Mouse (Mus musculus) kidney, adult 8-10 months (tissue): Measurements from ENCODE around the gene Fam168b.
A peak's percentile ranks its signal among the peaks of the same experiment; 100 is the strongest.

Experiments used
- DNase-seq, 2 experiments: peaks; one replicate each; pipeline ENCODE4 v3.0.0; 2022

Gene Fam168b

GRCm38 (mm10) chr1:34811581-34811980, 31.3 kb downstream of the Fam168b start:
- no peak for DNase-seq

DNA sequence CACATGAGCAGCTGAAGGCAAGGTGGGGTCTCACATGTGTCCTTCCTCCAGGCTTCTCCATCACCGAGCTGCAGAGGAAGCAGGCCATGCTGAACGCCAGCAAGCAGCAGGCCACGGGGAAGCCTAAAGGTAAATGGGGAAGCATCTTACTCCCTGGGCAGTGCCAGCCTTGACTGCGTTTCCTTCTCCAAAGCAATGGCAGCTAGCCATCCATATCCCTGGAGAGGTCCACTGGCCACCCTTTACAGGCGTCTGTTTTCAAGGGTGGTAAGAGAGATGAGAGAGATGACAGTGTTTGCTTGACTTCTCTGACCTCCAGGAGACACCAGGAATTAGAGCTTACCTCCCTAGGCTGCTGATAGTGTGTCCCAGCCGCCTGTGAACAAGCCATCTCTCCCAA, 31.8 kb downstream of the Fam168b start:
- no peak for DNase-seq

- DNase-seq, result no peak
Observed at GRCm38 (mm10) chr1:34810293-34810692, 32.6 kb downstream of the Fam168b start.

- peak; percentile 25 to 46 for DNase-seq
Observed at GRCm38 (mm10) chr1:34808445-34808844, 34.4 kb downstream of the Fam168b start.

DNA sequence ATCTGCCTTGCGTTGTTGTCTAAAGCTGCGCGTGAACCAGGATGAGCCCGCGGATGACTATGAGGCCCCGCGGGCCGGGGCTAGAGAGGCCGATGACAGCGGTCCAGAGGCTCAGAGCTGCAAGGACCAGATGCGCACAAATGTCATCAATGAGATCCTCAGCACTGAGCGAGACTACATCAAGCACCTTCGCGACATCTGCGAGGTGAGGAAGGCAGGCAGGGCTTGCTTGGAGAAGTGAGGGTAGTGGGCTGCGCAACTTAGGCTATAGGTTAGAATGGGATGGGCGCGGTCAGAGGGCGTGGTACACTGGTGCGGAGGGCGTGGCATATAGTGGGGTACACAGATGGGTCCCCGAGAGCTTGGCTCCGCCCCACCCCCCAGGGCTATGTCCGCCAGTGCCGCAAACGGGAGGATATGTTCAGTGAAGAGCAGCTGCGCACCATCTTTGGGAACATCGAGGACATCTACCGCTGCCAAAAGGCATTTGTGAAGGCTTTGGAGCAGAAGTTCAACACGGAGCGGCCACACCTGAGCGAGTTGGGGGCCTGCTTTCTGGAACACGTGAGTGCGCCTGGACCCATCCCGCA, 36.8 kb downstream of the Fam168b start:
- no peak for DNase-seq

GRCm38 (mm10) chr1:34804863-34805262, 38.0 kb downstream of the Fam168b start:
- no peak for DNase-seq

DNA sequence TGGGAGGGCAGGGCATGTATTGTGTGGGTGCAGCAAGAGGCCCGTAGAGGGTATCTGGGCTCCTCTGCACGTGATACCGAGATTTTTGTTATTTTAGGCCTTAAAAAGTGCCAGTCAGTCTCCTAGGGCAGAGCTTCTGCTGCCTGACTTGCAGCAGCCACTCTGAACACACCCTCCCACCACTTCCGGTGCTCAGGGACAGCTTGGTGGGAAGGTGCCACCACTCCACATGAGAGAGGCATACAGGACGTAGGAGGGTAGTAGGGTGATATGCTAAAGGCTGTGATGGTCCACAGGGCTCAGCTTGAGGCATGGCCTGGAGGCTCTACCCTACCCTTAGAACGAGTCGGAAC, 40.6 kb downstream of the Fam168b start:
- DNase-seq, result no peak

DNA sequence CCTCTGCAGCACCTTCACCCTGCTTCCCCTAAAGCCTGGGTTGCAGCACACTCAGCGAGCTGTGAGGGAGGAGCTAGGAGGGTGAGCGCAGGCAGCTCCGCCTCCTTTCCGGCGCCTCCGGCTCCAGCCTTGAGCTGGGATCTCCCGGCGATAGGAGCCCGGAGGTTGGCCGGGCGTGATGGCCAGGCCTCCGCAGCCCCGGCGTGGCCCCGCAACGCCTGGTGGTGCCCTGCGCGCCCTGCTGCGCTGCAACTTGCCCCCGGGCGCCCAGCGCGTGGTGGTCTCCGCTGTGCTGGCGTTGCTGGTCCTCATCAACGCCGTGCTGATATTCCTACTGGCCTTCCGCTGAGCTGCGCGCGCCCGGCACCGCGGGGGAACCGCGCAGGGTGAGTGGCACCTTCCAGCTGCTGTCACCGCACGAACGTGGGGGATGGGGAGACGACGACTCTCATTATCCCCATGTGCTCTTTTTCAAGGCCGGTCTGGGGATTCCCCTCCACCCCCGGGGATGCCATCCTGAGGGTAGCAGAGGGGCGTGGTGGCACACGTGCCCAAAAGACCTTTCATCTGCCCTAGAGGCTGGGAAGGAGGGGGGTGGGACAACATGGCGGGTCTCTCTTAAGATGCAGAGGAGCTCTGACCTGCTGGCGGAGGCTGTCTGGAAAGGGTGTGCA, 41.1 kb downstream of the Fam168b start:
- DNase-seq, result peak; percentile 44 to 58

DNA sequence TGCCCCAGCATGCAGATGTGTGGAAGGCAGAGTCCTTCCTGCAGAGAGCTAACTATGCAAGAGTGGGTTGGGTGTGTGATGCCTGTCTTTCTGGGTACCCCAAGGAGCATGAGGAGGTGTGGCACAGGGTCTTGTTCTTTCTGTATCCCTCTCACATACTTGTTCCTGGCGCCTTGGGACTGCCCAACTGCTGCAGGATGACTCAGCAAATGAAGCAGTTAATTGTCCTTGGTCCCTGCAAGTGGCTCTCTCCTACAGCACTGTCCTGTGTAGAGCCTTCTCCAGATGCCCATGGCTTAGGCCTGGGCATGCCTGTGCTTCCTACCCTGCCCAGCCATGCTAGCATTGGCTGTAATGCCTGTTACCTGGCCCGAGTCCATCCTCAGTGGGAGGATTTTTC, 43.7 kb downstream of the Fam168b start:
- no peak for DNase-seq

DNA sequence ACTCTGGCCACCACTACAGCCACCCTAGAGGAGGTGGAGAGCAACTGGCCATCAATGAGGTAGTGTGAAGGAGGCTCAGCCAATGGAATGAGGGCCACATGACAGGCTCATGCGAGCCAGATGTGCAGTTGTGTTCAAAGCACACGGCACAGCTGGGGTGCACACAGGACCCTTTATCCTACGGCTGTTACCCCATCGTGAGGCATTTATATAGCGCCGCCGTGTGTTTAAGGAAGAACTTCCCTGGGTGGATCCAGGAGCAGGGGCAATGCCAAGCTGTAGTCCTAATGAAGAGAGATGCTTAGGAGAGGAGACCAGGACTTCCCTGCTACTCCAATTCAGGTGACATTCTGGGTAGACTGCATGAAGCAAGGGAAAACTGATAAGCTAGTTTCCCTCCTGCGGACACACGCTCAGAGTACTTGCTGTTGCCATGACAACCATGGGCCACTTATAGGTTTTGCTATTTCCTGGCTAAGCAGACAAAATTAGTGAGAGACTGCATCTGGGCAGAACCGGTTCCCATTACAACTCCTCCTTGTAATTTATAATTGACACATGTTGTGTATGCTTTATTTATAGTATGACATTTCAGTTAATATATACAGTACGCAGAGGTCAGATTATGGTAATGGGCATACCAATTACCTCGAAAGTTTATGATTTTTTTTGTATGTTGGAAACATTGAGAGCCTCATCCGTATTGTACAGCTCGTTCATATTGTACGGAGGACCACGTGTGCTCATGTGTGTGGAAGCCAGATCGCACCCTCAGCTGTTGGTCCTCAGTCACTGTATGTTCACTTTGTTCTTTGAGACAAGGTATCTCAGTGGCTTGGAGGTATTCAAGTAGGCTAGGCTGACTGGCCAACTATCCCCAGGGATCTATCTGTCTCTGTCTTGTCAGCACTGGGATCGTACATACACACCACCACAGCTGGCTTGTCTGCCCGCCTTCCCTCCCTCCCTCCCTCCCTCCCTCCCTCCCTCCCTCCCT, 49.3 kb downstream of the Fam168b start:
- no peak for DNase-seq

DNA sequence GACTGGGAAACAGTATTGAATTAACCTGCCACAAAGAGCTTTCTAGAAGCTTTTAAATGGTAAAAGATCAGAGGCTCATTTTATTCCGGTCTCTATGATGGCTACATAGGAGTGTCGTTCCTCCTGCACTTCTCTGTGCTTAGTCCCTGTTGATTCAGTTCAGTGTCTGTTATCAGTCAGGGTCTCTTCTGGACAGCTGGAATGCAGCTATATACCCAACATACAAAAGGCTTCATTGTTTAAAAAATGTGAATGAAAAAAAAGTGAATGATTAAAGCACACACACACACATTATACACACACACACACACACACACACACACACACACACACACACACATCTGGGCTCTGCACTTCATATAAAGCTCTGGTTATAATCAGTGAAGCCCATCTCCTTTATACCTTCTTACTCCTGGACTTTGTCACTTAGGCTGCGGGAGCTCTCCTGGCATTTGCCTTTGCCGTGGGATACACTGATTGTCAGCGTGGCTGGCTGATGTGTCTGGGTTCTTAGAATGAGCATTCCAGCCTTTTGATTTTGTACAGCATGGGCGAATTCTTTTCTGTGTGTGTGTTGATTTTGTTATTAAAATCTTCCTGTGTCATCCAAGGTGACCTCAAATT, 59.2 kb downstream of the Fam168b start:
- no peak for DNase-seq

DNA sequence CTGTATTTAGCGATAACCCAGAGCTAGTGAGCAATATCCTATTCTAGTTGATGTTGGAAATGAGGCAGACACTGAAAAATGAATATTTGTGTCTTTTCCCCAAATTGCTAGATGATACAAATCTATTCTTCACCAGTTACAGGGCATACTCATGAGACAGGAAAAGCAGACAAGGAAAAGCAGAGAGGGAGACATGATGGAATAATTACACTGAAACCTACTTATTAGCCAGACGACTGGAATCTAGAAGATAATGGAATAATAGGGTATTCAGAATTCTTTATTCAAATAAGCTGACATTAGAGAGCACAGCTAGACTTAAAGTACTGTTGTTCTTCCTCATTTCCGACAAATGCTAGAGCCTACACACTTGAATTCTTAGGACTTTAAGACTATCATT, 67.0 kb downstream of the Fam168b start:
- DNase-seq, result no peak

DNA sequence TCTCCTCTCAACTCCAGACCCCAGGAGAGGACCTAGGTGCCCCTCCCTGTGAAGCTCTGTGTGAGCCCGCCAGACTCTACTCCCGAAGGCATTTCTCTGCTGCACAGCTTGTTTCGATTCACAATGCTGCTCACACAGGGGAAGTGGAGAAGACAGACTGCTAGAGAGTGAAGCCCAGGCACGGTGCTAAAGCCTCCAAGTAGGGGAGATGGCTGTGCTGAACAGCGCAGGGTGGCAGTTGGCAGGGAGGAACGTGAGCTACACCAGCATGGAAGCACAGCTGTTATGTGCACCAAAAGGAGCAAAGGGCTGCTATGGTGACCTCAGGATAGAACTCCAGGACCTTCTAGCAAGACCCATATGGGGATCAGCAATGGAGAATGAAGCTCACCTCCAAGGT, 74.0 kb downstream of the Fam168b start:
- DNase-seq, result no peak

GRCm38 (mm10) chr1:34767851-34768250, 75.0 kb downstream of the Fam168b start:
- DNase-seq, result no peak

- DNase-seq, result no peak
Observed at GRCm38 (mm10) chr1:34766899-34767298, 76.0 kb downstream of the Fam168b start.
